Mouse (Mus musculus): ENCODE results near the gene Gmppa.

DNA sequence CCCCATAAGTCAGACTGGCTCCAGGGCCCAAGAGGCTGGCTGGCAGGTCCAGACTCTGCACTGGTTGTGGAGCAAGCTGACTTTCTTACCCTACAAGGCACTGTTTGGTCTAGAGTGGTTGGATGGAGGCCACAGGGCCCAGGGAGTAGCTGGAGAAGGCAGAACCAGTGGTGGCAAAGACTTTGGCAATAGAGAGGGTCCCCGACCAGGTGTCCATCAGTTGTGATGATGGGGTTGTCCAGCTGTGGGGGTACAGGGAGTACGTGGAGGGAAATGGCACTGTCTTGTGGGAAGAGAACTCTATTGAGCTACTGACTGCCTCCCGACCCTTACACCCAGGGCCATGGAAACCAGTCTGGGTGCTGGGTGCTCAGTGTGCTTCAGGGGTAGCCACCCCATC is 41.9 kb upstream of the Gmppa start:
- TF ChIP-seq CTCF (IDR thresholded peaks at IDR 0.05; ENCODE audit: insufficient read depth, low read depth, low read length) (no peak), POLR2A (IDR thresholded peaks at IDR 0.05; ENCODE audit: insufficient read depth, low read depth, low read length) (no peak)
